Mouse (Mus musculus): ENCODE data around the gene Sema4c.

The Sema4c gene

DNA sequence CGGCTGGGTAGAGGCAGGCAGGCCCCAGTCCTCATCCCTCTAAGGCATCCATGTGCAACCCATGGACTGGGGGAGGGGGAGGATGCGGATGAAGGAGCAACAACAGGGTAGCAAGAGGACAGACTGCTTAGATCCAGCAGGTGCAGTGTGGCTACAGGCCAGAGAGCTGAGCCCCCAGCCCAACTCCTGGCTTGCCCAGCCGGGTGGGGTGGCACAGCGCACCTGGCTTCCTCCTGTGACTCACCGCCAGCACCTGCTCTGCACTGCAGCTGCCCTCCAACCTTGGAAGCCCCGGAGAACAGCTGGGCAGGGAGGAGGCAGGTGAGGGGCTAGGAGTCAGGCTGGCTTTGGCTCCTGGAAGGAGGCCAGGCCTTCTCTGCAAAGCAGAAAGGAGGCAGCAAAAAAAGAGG is 21.8 kb upstream of the Sema4c start:
- DNase-seq (ENCODE audit: low read depth, low spot score): no peak

GRCm38 (mm10) chr1:36576991-36577675 is 19.0 kb upstream of the Sema4c start:
- no peak for DNase-seq (ENCODE audit: low read depth, low spot score)

DNA sequence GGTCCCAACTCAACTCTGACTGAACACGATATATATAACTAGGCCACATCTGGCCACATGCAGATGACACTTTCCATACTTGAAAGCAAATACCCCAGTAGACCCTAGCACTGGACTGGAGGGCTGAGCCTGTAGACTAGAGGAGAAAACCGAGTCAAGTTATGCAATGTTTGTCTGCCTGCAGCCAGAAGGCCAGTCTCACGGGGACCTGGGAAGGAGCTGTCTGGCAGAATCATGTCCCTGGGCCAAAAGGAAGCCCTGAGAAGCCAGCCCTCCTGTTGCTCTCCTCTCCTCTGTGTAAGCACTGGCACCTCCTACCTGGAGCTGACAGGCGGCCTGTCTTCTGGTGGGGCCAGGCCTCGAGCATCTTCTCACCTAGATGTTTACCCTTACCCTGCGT is 17.2 kb upstream of the Sema4c start:
- no peak for DNase-seq (ENCODE audit: low read depth, low spot score)

DNA sequence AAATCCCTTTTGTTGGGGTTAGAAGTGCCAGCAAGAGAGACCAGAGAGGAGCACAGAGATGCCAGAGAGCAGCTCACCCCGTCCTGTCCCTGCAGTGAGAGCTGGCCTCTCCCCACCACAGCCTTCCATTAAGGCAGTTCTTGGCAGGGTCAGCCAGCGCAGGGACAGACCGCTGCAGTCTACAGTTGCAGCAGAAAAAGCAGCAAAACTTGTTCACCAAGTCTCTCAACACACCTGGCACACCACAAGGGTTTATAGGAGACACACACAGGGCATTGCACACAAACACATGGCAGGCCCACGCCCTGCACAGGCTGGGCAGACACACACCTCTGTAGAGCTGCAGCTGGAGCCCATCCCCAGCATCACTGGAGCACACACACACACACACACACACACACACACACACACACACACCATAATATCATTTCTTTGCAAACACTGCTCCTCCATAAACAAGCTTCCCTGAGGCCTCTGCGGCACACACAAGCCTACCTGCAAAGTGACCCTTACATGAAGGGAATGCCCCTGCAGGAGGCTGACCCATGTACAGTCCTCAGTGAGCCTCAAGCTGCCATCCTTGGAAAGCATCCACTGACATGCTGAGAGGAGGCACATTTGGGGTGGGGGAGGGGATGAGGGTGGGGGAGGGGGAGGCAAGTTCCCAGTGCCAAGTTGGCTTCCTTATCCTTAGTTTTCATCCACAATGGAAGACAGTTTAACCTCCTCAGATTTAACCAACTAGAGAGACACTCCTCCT is 16.2 kb upstream of the Sema4c start:
- DNase-seq (ENCODE audit: low read depth, low spot score): no peak

- no peak for DNase-seq (ENCODE audit: low read depth, low spot score)
These were observed 15.4 kb upstream of the Sema4c start for GRCm38 (mm10) chr1:36573524-36573923.

DNA sequence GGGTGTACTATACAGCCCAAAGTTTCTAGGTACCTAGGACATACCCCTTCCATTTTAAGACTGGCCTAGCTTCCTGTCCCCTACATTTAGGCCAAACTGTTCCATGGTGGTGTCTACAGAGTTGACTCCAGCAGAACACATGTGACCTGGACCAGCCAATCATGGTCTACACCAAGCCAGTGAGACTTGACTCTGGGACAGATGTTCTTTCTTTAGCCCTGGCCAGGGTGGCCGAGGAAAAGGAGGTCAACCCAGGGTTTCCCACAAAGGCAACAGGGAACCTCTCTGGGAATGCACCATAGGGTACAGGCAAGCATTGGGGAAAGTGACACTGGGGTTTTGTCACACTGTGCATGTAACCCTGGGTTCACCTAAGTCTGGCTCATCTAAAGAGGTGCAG is 14.6 kb upstream of the Sema4c start:
- no peak for DNase-seq (ENCODE audit: low read depth, low spot score)

GRCm38 (mm10) chr1:36572140-36572700 is 14.1 kb upstream of the Sema4c start:
- DNase-seq (ENCODE audit: low read depth, low spot score): no peak

DNA sequence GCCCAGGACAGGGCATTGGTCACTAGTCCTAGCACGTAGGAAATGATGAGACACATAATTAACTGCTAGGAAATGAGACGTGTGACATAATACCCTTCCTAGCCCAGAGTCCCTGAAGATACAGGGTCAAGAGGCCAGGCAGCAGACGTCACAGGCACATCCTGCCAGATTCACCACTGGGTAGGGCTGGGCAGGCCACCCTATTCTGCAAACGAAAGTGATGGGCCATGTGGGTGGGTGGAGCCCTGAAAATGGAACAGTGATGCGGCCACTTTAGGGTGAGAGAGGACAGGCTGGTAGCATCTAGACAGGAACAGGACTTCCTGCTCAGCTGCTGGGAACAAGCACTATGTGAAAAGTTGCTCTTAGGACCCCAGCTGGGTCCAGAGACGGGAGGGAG is 13.5 kb upstream of the Sema4c start:
- no peak for DNase-seq (ENCODE audit: low read depth, low spot score)

- no peak for DNase-seq (ENCODE audit: low read depth, low spot score)
These were observed 12.2 kb upstream of the Sema4c start for GRCm38 (mm10) chr1:36570320-36570719.

DNA sequence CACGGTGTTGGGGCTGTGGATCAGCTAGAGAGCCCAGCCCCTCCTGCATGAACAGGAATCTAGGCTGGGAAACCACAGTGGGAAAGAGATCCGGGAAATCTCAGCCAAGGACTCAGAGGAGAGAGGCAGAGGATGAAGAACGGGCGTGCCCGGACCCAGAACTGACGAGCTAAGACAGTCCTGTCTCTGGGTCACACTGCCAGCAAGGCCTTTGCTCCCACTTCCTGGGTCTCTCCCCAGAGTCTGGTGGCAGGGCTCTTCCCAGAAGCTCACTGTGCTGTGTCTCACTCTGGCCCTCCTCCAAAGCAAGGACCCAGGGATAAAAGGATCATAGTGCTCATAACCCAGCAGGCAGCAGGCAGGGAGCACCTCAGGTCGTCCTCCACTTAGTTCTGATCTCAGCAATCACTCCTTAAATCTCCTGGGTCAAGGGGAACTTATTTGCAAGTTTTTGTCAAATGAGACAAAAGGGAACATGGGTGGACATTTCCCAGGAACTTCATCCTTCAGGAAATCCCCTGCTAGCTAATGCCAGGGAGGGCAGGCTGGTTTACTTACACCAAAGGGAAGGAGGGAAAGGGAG is 11.6 kb upstream of the Sema4c start:
- DNase-seq (ENCODE audit: low read depth, low spot score): peak; percentile 49

DNA sequence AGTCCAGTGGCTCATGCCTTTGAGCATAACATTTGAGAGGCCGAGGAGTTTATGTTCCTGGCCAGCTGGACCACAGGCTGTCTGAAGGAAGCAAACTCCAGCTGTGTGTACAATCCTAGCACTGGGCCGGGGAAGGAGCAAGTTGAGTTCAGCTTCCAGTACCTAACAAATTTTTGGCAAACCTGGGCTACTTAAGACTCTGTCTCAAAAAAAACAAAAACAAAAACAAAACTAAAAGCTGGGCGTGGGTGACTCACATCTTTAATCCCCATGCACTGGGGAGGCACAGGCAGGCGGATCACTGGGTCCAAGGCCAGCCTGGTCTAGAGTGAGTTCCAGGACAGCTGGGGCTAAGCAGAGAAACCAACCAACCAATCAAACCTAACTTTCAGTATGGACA is 10.6 kb upstream of the Sema4c start:
- DNase-seq (ENCODE audit: low read depth, low spot score): peak; percentile 41

DNA sequence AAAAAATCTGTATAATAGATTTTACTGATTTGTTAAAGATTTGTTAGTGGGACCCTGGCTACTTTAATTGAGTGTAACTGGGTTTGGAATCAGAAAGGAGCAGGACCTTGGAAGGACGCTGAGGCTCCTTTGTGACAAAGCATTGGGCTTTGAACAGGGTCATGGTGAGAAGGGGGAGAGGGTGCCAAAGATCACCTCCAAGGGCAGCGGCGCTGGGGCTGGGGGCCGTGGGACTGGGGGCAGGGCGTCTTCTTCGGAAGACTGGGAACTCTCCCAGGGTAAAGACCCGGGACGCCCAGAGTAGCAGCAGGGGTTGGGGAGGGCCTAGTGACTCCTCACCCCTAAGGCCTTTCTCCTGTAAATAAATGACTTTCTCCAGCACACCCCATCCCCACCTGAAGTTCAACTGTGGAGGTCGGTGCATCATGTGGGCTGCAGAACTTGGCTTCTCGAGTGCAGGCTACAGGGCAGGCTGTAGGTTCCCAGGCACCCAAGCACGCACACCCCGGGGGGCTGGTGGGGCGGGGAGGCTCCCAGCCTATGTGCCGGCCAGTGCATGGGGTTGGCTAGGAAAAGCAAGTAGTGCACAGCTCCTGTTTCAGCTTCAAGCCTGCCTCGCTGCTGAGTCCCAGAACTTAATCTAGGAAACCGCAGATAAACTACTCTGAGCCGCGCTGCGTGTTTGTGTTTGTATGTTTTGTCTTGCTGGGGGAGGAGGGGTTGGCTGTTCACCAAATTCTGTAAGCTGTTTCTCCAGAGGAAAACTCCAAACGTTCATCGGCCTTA is 9.9 kb upstream of the Sema4c start:
- no peak for DNase-seq (ENCODE audit: low read depth, low spot score)

GRCm38 (mm10) chr1:36566425-36566824 is 8.3 kb upstream of the Sema4c start:
- peak; percentile 45 for DNase-seq (ENCODE audit: low read depth, low spot score)

- DNase-seq (ENCODE audit: low read depth, low spot score): no peak
These were observed 6.0 kb upstream of the Sema4c start for GRCm38 (mm10) chr1:36564101-36564500.

GRCm38 (mm10) chr1:36563632-36564031 is 5.5 kb upstream of the Sema4c start:
- no peak for DNase-seq (ENCODE audit: low read depth, low spot score)

DNA sequence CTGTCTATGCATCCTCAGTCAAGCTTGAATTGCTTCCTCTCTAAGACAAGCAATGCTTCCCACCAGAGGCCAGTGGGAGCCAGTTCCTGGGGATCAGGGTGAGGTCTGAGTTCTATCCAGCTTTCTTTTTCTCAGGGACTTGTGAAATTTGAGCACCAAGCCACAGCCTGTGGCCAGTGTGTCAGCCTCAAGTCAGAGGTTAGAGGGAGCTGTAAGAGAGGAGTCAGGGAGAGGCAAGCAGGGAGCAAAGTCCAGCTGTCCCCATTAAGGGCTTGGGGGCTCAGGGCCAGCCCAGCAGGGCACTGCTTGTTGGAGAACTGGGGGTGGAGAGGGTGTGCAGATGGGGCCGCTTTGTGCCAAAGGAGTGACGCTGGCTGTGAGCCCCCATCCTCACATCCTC is 5.0 kb upstream of the Sema4c start:
- DNase-seq (ENCODE audit: low read depth, low spot score): peak; percentile 68

DNA sequence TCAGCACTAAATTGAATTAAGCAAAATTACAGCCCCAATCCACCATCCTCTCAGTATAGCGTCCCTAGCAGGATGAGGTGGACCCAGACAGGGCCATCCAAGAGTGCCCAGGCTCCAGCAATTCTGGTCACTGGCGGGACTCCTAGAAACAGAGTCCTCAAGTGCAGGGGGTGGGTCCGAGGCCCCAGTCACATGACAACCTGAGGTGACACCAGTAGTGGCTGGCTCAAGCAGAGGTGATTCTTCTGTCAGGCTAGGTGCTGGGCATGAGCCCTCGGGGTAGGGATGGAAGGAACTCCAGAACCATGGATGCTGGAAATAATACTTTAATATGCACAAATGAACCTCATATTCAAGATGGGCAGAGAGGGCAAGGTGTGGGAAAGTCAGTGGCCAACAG is 4.2 kb upstream of the Sema4c start:
- no peak for DNase-seq (ENCODE audit: low read depth, low spot score)

GRCm38 (mm10) chr1:36560903-36561302 is 2.8 kb upstream of the Sema4c start:
- no peak for DNase-seq (ENCODE audit: low read depth, low spot score)

- DNase-seq (ENCODE audit: low read depth, low spot score): no peak
These were observed 1.7 kb upstream of the Sema4c start for GRCm38 (mm10) chr1:36559888-36560287.

DNA sequence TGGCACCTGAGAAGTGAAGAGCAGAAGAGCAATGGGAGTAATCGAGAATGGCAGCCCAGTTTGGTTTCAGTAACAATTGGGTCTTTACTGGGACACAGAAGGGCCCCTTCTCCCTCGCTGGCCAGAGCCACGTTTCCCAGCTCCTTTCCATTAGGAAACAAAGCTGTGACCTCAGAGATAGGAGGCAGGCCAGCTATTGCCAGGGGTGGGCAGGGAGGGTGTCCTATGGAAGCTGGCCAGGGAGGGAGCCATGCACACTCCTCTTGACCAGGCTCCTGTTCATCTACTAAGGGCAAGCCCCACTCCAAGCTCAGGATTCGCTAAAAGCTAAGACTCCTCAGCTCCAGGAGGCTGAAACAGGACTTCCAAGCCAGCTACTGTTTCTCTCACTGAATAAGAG is 1.1 kb upstream of the Sema4c start:
- DNase-seq (ENCODE audit: low read depth, low spot score): no peak

DNA sequence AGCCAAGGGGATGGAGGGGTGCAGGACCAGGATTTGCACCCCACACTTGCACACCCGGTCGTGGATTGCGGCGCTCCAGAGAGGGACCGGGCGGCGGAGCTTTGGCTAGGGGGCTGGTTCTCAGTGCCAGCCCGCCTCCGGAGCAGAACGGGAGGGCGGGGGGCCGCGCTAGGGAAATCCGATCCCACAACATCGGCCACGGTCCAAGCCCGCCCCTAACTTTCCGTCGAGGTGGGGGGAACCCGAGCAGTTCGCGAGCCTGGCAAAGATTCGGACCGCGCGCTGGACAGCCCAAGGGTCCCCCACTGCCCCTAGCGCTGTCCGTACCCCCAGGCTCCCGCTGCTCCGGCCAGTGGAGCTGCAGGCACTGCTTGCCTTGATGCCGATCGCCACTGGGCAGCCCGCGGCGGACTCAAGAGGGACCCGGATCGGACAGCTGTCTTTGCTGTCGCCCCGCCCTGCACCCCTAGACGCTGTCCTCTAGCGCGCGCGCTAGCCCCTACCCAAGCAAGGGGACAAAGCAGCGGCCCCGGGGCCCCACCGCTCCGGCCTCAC is 615 bp downstream of the Sema4c start:
- DNase-seq (ENCODE audit: low read depth, low spot score): no peak

All from 3T3-L1 (cell line).